Mouse (Mus musculus): ENCODE data around the gene Grk2. TPM values are rescaled to one million over a fixed set of nuclear protein-coding genes. Genes with fewer than 3 reads are reported as not detected.

The Grk2 gene
- total and polyA plus RNA-seq, 3 experiments = 118 to 203 (median 193) TPM

DNA sequence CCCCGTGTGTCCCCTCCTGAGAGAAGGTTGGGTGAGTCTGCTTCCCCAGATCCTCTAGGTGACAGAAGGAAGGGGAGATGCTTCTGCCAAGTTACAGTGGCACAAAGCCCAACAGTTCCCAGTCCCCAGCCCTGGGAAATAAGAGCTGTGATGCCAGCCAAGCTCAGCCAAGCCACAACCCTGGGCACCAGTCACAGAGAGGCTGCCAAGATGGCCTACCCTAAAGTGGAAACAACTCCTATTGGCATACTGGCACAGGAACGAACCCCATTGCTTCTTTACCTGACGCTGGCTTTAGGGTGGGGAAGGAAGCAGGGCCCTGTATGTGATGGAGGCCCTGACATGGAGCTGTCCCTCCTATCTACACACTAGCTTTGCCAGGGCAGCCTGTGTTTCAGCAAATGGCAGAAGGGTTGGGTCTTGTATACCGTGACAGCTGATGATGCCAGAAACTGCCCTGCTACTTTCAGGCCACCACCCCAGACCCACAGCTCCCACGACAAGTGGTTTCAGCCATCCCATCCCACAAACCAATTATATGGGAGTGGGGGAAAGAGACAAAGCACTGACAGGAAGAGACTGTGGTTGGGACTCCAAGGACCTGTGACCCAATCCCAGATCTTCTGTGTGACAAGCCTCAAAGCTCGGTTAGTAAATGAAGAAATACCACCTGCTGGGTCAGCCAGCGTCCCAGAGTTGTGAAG, 2.9 kb downstream of the Grk2 start:
- Histone ChIP-seq H3K36me3 (replicated peaks in 1 of 2; ENCODE audit: control insufficient read depth in 1 of 2, insufficient read depth in 1 of 2, low read length in 1 of 2) (peaks cover 12 to 31% of the 10 kb centered on the region in 2 experiments), H3K27ac (ENCODE audit: insufficient read depth, low read depth) (peak overlapping the region; percentile 97), H3K9ac (ENCODE audit: insufficient read depth, low read depth) (peak overlapping the region; percentile 86), H3K9me3 (replicated peaks; ENCODE audit: low read length) (no peaks in the 10 kb centered on the region), H3K79me2 (replicated peaks; ENCODE audit: control insufficient read depth, extremely low read depth, insufficient read depth, poor library complexity, severe bottlenecking) (peaks cover 69% of the 10 kb centered on the region), H3K4me2 (ENCODE audit: insufficient read depth, low read depth, poor library complexity, severe bottlenecking) (peak overlapping the region; percentile 92), H3K4me1 (ENCODE audit: control insufficient read depth in 1 of 2, insufficient read depth in 2 of 2) (peaks cover 29 to 71% of the 10 kb centered on the region in 2 experiments), H3K27me3 (replicated peaks) (no peaks in the 10 kb centered on the region), H3K4me3 (replicated peaks in 1 of 3; ENCODE audit: low read depth in 2 of 3, low read length in 2 of 3, poor library complexity in 1 of 3) (peak overlapping the region; percentile 56 to 89 (median 59))
- dilution Hi-C loops (cut with MboI; ENCODE audit: extremely low pct_ligation_motif_present, extremely low pct_unique_long_range_greater_than_20kb, low sequenced_read_pairs) = no loop called here
- no peak for DNase-seq (ENCODE audit: extremely low read depth)
- in situ Hi-C loops (cut with MboI; ENCODE audit: low pct_ligation_motif_present, low pct_unique_long_range_greater_than_20kb, low sequenced_read_pairs) = no loop called here
- TF ChIP-seq MXI1 (IDR thresholded peaks at IDR 0.05; ENCODE audit: low read depth, low read length) (no peak), ZKSCAN1 (IDR thresholded peaks at IDR 0.05; ENCODE audit: borderline replicate concordance, low read depth, low read length) (no peak), CTCF (conservative IDR thresholded peaks at IDR 0.05 in 1 of 2, IDR thresholded peaks at IDR 0.05 in 1 of 2; ENCODE audit: low read depth in 2 of 2, low read length in 2 of 2) (no peak), CHD1 (IDR thresholded peaks at IDR 0.05; ENCODE audit: low read depth, low read length) (no peak), BHLHE40 (IDR thresholded peaks at IDR 0.05; ENCODE audit: low read depth, low read length) (no peak), HCFC1 (IDR thresholded peaks at IDR 0.05; ENCODE audit: low read depth, low read length) (no peak), POLR2A (IDR thresholded peaks at IDR 0.05; ENCODE audit: low read depth, low read length) (no peak), TBP (conservative IDR thresholded peaks at IDR 0.05; ENCODE audit: low read depth, low read length) (no peak), MEF2A (IDR thresholded peaks at IDR 0.05; ENCODE audit: borderline replicate concordance, low read depth, low read length) (no peak), SMC3 (IDR thresholded peaks at IDR 0.05; ENCODE audit: low read depth, low read length) (no peak), MYC (IDR thresholded peaks at IDR 0.05; ENCODE audit: low read depth, low read length) (no peak)

GRCm38 (mm10) chr19:4301735-4302651, 4.0 kb downstream of the Grk2 start:
- dilution Hi-C loops (cut with MboI; ENCODE audit: extremely low pct_ligation_motif_present, extremely low pct_unique_long_range_greater_than_20kb, low sequenced_read_pairs) (no loop called here), in situ Hi-C loops (cut with MboI; ENCODE audit: low pct_ligation_motif_present, low pct_unique_long_range_greater_than_20kb, low sequenced_read_pairs) (no loop called here)
- H3K36me3 ChIP-seq (replicated peaks in 1 of 2; ENCODE audit: control insufficient read depth in 1 of 2, insufficient read depth in 1 of 2, low read length in 1 of 2) = peaks cover 14 to 42% of the 10 kb centered on the region in 2 experiments
- peak overlapping the region; percentile 92 for H3K4me2 ChIP-seq (ENCODE audit: insufficient read depth, low read depth, poor library complexity, severe bottlenecking)
- H3K4me3 ChIP-seq (replicated peaks in 1 of 3; ENCODE audit: low read depth in 2 of 3, low read length in 2 of 3, poor library complexity in 1 of 3) = peak overlapping the region; percentile 56 to 89 (median 59)
- H3K9me3 ChIP-seq (replicated peaks; ENCODE audit: low read length) = no peaks in the 10 kb centered on the region
- H3K79me2 ChIP-seq (replicated peaks; ENCODE audit: control insufficient read depth, extremely low read depth, insufficient read depth, poor library complexity, severe bottlenecking) = peaks cover 80% of the 10 kb centered on the region
- H3K4me1 ChIP-seq (ENCODE audit: control insufficient read depth in 1 of 2, insufficient read depth in 2 of 2) = peaks cover 36 to 74% of the 10 kb centered on the region in 2 experiments
- peak; percentile 89 for DNase-seq (ENCODE audit: extremely low read depth)
- peak overlapping the region; percentile 97 for H3K27ac ChIP-seq (ENCODE audit: insufficient read depth, low read depth)
- H3K27me3 ChIP-seq (replicated peaks) = no peaks in the 10 kb centered on the region
- peak overlapping the region; percentile 86 for H3K9ac ChIP-seq (ENCODE audit: insufficient read depth, low read depth)
- TF ChIP-seq USF2 (conservative IDR thresholded peaks at IDR 0.05; ENCODE audit: low read depth, low read length) (no peak), SIN3A (IDR thresholded peaks at IDR 0.05; ENCODE audit: low read length) (peak; percentile 77), MXI1 (IDR thresholded peaks at IDR 0.05; ENCODE audit: low read depth, low read length) (peak; percentile 81), EP300 (IDR thresholded peaks at IDR 0.05; ENCODE audit: low read length) (0 out of 2 replicates have a peak, but pooled peaks have one; percentile 27), POLR2AphosphoS2 (IDR thresholded peaks at IDR 0.05; ENCODE audit: low read depth, low read length) (no peak), RCOR1 (conservative IDR thresholded peaks at IDR 0.05; ENCODE audit: low read depth, low read length) (no peak), JUND (conservative IDR thresholded peaks at IDR 0.05; ENCODE audit: low read depth, low read length) (no peak), ZMIZ1 (IDR thresholded peaks at IDR 0.05; ENCODE audit: low read depth, low read length) (peak; percentile 56), BHLHE40 (IDR thresholded peaks at IDR 0.05; ENCODE audit: low read depth, low read length) (peak; percentile 56; the same call in 1 of the 2 replicates), ELF1 (IDR thresholded peaks at IDR 0.05; ENCODE audit: low read depth, low read length) (peak; percentile 88), POLR2A (IDR thresholded peaks at IDR 0.05; ENCODE audit: low read depth, low read length) (peak; percentile 81), MAZ (IDR thresholded peaks at IDR 0.05; ENCODE audit: low read depth, low read length) (peak; percentile 79), KAT2A (IDR thresholded peaks at IDR 0.05; ENCODE audit: insufficient replicate concordance, low read length) (0 out of 2 replicates have a peak, but pooled peaks have one; percentile 36), PAX5 (IDR thresholded peaks at IDR 0.05; ENCODE audit: low read length) (no peak), RAD21 (IDR thresholded peaks at IDR 0.05; ENCODE audit: low read depth, low read length) (no peak; the same call in 1 of the 2 replicates), TBP (conservative IDR thresholded peaks at IDR 0.05; ENCODE audit: low read depth, low read length) (peak; percentile 73), UBTF (IDR thresholded peaks at IDR 0.05; ENCODE audit: low read depth, low read length) (no peak; the same call in 1 of the 2 replicates), TCF12 (IDR thresholded peaks at IDR 0.05; ENCODE audit: low read depth, low read length) (peak; percentile 90), IRF4 (IDR thresholded peaks at IDR 0.05; ENCODE audit: low read depth, low read length) (peak; percentile 78), USF1 (IDR thresholded peaks at IDR 0.05; ENCODE audit: low read depth, low read length) (no peak), NELFE (IDR thresholded peaks at IDR 0.05; ENCODE audit: low read depth, low read length) (no peak), ETS1 (conservative IDR thresholded peaks at IDR 0.05; ENCODE audit: low read depth, low read length) (peak; percentile 80)

All from CH12.LX (cell line).